Mouse (Mus musculus): ENCODE results near the gene Kcnj9.

The Kcnj9 gene

GRCm38 (mm10) chr1:172288900-172289616, 40.1 kb downstream of the Kcnj9 start:
- no peak for DNase-seq

- DNase-seq = no peak
Measured at GRCm38 (mm10) chr1:172286740-172287139, 42.4 kb downstream of the Kcnj9 start.

- DNase-seq = no peak
Measured at GRCm38 (mm10) chr1:172284221-172284620, 44.9 kb downstream of the Kcnj9 start.

- DNase-seq = no peak
Measured at GRCm38 (mm10) chr1:172283073-172283472, 46.0 kb downstream of the Kcnj9 start.

GRCm38 (mm10) chr1:172281522-172282254, 47.4 kb downstream of the Kcnj9 start:
- peak; percentile 38 for DNase-seq

GRCm38 (mm10) chr1:172279768-172280509, 49.2 kb downstream of the Kcnj9 start:
- no peak for DNase-seq

- DNase-seq = no peak
Measured at GRCm38 (mm10) chr1:172278328-172278727, 50.8 kb downstream of the Kcnj9 start.

- no peak for DNase-seq
Measured at GRCm38 (mm10) chr1:172277172-172277571, 51.9 kb downstream of the Kcnj9 start.

GRCm38 (mm10) chr1:172274547-172274946, 54.6 kb downstream of the Kcnj9 start:
- no peak for DNase-seq

GRCm38 (mm10) chr1:172274116-172274515, 55.0 kb downstream of the Kcnj9 start:
- no peak for DNase-seq

- no peak for DNase-seq
Measured at GRCm38 (mm10) chr1:172273386-172273785, 55.7 kb downstream of the Kcnj9 start.

- no peak for DNase-seq
Measured at GRCm38 (mm10) chr1:172271765-172272164, 57.4 kb downstream of the Kcnj9 start.

GRCm38 (mm10) chr1:172271208-172271607, 57.9 kb downstream of the Kcnj9 start:
- no peak for DNase-seq

All from lung, postnatal 10 days (tissue).